Mouse (Mus musculus): ENCODE measurements at regions not wholly inside any gene's neighbourhood (a gene's known extent, or its start where the extent isn't known, plus 50 kb on each side); places are given as distances from the start of the nearest gene placed in this dataset.

GRCm38 (mm10) chr3:50992581-50993313, 231.5 kb upstream of the Noct start:
- TF ChIP-seq CTCF (IDR thresholded peaks at IDR 0.05; ENCODE audit: extremely low read depth, insufficient read depth, low read length) (no peak), POLR2A (IDR thresholded peaks at IDR 0.05; ENCODE audit: extremely low read depth, insufficient read depth, low read length) (no peak)

All from cortical plate, adult 2 months (tissue).